Mouse (Mus musculus) urinary bladder, adult 18-20 months (tissue): ENCODE results near the gene Gm3015.
"Not testable (repeated sequence)": the region's sequence is repeated elsewhere in the genome, so short reads cannot be mapped to it uniquely, and the experiment has no call there.

Experiments used
- DNase-seq, 2 experiments: peaks; one replicate each; pipeline ENCODE4 v3.0.0; 2022; ENCODE audit warnings: low spot score in 2 of 2, mixed read lengths in 2 of 2

Gene Gm3015

GRCm38 (mm10) chr14:42768721-42769120, at the start of gene Gm3015:
TSS of gene Gm3015 (minus strand) at chr14:42768821.
- not testable (repeated sequence) for DNase-seq

- DNase-seq = not testable (repeated sequence)
These were observed 29.3 kb upstream of the Gm3015 start, which contains the start of gene Gm10377 for GRCm38 (mm10) chr14:42797887-42798286. TSS of gene Gm10377 (minus strand) at chr14:42797987.
